Mouse (Mus musculus) liver, adult 2 months (tissue): ENCODE results near the gene Foxp1.

ENCODE experiments used
- CTCF ChIP-seq: fragments of 200-500 bp; IDR thresholded peaks from 2 replicates; pipeline ENCODE4 v1.5.1; 2011; ENCODE audit warnings: low read depth, low read length, control low read depth
- POLR2A ChIP-seq: fragments of 200-500 bp; IDR thresholded peaks from 2 replicates; pipeline ENCODE4 v1.6.1; 2011; ENCODE audit warnings: low read length, control low read depth; ENCODE audit not compliant: insufficient read depth; ENCODE audit errors: extremely low read depth

- no peak for TF ChIP-seq POLR2A
- TF ChIP-seq CTCF = no peak
Observed at GRCm38 (mm10) chr6:99546416-99546815, 23.9 kb upstream of the Foxp1 start.
